Mouse (Mus musculus) forebrain, embryonic 13.5 days (tissue): ENCODE measurements around the gene Gpd1. TPM values are rescaled to one million over a fixed set of nuclear protein-coding genes. Genes with fewer than 3 reads are reported as not detected.
"Not testable (repeated sequence)": the region's sequence is repeated elsewhere in the genome, so short reads cannot be mapped to it uniquely, and the experiment has no call there.

Experiments
- ATAC-seq: fragments of 200-750 bp; cut with Nextera tagmentation; 2 replicates; pipeline ENCODE4 v1.8.0; 2017
- H3K27ac ChIP-seq: fragments of 300-500 bp; sonication (generic); 2 replicates; pipeline ENCODE4 v1.5.1; 2015; ENCODE audit warnings: inconsistent platforms, mild to moderate bottlenecking, moderate library complexity
- H3K27me3 ChIP-seq: fragments of 300-500 bp; sonication (generic); 2 replicates; pipeline ENCODE4 v1.6.1; 2015; ENCODE audit warnings: mild to moderate bottlenecking, inconsistent platforms
- H3K36me3 ChIP-seq: fragments of 300-500 bp; sonication (generic); 2 replicates; pipeline ENCODE4 v1.6.1; 2015; ENCODE audit warnings: mild to moderate bottlenecking, inconsistent platforms; ENCODE audit not compliant: poor library complexity, severe bottlenecking
- H3K4me1 ChIP-seq: fragments of 300-500 bp; sonication (generic); 2 replicates; pipeline ENCODE4 v1.6.1; 2015; ENCODE audit warnings: inconsistent platforms
- H3K4me2 ChIP-seq: fragments of 300-500 bp; sonication (generic); 2 replicates; pipeline ENCODE4 v1.6.1; 2015; ENCODE audit warnings: inconsistent platforms, mild to moderate bottlenecking, moderate library complexity
- H3K4me3 ChIP-seq: fragments of 300-500 bp; sonication (generic); 2 replicates; pipeline ENCODE4 v1.5.1; 2015; ENCODE audit warnings: mild to moderate bottlenecking, inconsistent platforms
- H3K9ac ChIP-seq: fragments of 300-500 bp; sonication (generic); 2 replicates; pipeline ENCODE4 v1.6.1; 2015; ENCODE audit warnings: mild to moderate bottlenecking, inconsistent platforms
- H3K9me3 ChIP-seq: fragments of 300-500 bp; sonication (generic); replicated peaks from 2 replicates; pipeline ENCODE4 v1.6.1; 2016; ENCODE audit warnings: inconsistent platforms
- WGBS: fragments of 180-500 bp; shearing (Covaris S2); methylation state at CpG from one replicate; pipeline ENCODE4 v1.1.7; 2015; 5-methylcytosine and 5-hydroxymethylcytosine counted together
- polyA plus RNA-seq: library from polyadenylated mRNA; unstranded; fragments of >200 nt; fragmentation: Nextera tagmentation; extraction: Ambion mirVana; gene quantifications from 2 replicates; pipeline ENCODE4 v1.2.1, GENCODE M21; 2015

Gpd1 gene
- polyA plus RNA-seq, 1 experiment from 2014 or later: 1.2 TPM

DNA sequence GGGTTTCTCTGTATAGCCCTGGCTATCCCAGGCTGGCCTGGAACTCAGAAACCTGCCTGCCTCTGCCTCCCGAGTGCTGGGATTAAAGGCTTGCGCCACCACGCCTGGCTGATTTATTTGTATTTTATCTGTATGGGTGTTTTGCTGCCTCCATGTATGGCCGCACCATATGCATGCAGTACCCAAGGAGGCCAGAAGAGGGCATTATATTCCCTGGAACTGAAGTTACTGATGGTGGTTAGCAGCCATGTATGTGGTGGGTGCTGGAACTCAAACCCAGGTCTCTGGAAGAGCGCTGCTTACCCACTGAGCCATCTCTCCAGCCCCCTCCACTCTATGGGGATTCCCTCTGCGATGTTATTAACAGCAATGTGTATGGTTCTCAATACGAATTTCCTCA is 34.4 kb upstream of the Gpd1 start:
- no peak overlapping the region for H3K27ac ChIP-seq
- H3K9ac ChIP-seq: no peak overlapping the region
- 0 out of 2 replicates have a peak, but pooled peaks cover 9% of the 10 kb centered on the region for H3K36me3 ChIP-seq
- H3K4me1 ChIP-seq: peaks cover 8% of the 10 kb centered on the region
- no peak for ATAC-seq
- WGBS: 93% methylated on average over 7 of the region's 7 CpGs
- H3K27me3 ChIP-seq: 0 out of 2 replicates have a peak, but pooled peaks cover 4% of the 10 kb centered on the region
- H3K4me3 ChIP-seq: no peak overlapping the region
- no peak overlapping the region for H3K4me2 ChIP-seq
- H3K9me3 ChIP-seq: 0 out of 2 replicates have a peak, but pooled peaks cover 2% of the 10 kb centered on the region

DNA sequence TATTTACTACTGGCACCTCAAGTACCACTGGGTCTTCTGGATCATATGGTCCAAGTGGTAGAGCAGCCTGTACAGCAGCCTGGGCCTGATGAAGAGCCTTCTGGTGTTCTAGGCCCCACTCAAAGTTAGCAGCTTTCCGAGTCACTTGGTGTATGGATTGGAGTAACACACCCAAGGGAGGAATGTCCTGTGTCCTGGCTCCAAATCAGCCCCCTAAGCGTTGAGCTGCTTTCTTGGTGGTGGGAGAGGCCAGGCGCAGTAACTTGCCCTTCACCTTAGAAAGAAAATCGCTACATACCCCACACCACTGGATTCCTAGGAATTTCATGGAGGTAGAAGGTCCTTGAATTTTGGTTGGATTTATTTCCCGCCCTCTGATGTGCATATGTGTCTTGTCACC is 33.2 kb upstream of the Gpd1 start:
- 0 out of 2 replicates have a peak, but pooled peaks cover 9% of the 10 kb centered on the region for H3K36me3 ChIP-seq
- ATAC-seq: no peak
- H3K4me1 ChIP-seq: no peaks in the 10 kb centered on the region; the same call in 1 of the 2 replicates
- WGBS: 95% methylated on average over 5 of the region's 5 CpGs
- H3K9ac ChIP-seq: no peak overlapping the region
- no peak overlapping the region for H3K27ac ChIP-seq
- no peak overlapping the region for H3K4me3 ChIP-seq
- H3K4me2 ChIP-seq: no peak overlapping the region
- 0 out of 2 replicates have a peak, but pooled peaks cover 2% of the 10 kb centered on the region for H3K9me3 ChIP-seq
- H3K27me3 ChIP-seq: no peaks in the 10 kb centered on the region

DNA sequence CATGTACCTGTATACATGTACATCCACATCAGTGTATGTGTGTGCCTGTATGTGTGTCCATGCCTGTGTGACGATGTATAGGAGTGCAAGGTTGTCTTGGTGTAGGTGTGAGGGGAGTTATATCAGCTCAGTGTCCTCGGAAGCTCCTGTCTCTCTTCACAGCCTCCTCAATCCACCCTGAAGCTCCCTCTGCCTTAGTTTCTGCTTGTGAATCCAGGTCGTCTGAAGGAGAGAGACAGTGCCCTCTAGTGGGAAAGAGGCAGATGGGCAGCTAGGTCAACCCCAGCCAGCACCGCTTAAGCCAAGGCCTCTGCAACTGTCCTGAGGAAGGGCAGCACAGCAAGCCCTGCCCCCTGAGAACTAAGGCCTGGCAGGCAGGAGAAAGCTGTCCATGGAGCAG is 28.6 kb upstream of the Gpd1 start:
- no peaks in the 10 kb centered on the region for H3K9me3 ChIP-seq
- H3K9ac ChIP-seq: no peak overlapping the region
- H3K27me3 ChIP-seq: no peaks in the 10 kb centered on the region
- H3K27ac ChIP-seq: no peak overlapping the region
- no peak overlapping the region for H3K4me2 ChIP-seq
- H3K4me1 ChIP-seq: peaks cover 19% of the 10 kb centered on the region
- 0 out of 2 replicates have a peak, but pooled peaks cover 9% of the 10 kb centered on the region for H3K36me3 ChIP-seq
- ATAC-seq: peak; percentile 53; the same call in 1 of the 2 replicates
- 7% methylated on average over 4 of the region's 4 CpGs for WGBS
- no peak overlapping the region for H3K4me3 ChIP-seq

DNA sequence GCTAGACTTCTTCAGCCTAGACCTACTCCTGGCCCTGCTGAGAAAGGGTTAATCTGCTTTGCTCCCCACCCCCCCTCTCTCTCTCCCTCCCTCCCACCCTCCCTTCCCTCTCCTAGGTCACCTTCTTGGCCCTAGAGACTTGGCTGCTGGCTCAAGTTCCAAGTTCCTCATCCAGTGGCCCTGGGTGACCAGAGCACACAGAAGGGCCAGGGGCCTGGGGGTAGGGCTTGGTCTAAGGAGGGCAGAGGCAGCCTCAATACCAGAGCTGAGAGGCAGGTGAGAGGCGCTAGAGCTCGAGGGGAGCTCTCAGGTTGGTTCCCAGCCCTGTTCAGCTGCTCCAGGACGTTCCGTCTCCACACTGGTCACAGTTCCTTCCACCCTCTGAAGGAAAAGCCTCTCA is 26.4 kb upstream of the Gpd1 start:
- H3K4me1 ChIP-seq: peaks cover 29% of the 10 kb centered on the region
- H3K9ac ChIP-seq: no peak overlapping the region
- H3K4me3 ChIP-seq: no peak overlapping the region
- no peak for ATAC-seq
- H3K27ac ChIP-seq: no peak overlapping the region; the same call in 1 of the 2 replicates
- 13% methylated on average over 4 of the region's 4 CpGs for WGBS
- no peaks in the 10 kb centered on the region for H3K27me3 ChIP-seq
- 0 out of 2 replicates have a peak, but pooled peaks cover 5% of the 10 kb centered on the region for H3K36me3 ChIP-seq
- H3K9me3 ChIP-seq: no peaks in the 10 kb centered on the region
- H3K4me2 ChIP-seq: no peak overlapping the region

DNA sequence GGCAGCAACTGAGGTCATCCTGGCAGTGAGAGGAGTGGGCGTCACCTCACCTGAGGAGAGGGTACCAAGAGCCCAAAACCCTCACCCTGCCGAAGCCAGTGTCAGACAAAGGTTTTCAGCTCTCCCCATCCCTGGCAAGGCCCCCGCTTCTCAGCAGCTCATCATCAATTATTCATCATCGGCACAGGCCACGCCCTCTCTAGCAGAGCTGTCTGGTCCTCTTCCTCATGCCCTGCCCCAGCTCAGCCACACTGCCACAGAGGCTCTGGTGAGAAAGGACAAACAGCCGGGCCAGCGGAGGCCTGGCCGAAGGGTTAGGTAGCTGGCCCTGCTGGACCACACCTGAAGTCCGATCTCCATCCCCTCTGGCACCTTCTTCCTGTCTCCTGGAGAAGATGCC is 25.3 kb upstream of the Gpd1 start:
- H3K27me3 ChIP-seq: peaks cover 3% of the 10 kb centered on the region; the same call in 1 of the 2 replicates
- no peak overlapping the region for H3K27ac ChIP-seq
- 0 out of 2 replicates have a peak overlapping the region, but pooled peaks have one; percentile 7 for H3K4me2 ChIP-seq
- H3K36me3 ChIP-seq: 0 out of 2 replicates have a peak, but pooled peaks cover 8% of the 10 kb centered on the region
- WGBS: 60% methylated on average over 9 of the region's 9 CpGs
- H3K4me1 ChIP-seq: peaks cover 29% of the 10 kb centered on the region
- H3K9me3 ChIP-seq: no peaks in the 10 kb centered on the region
- H3K4me3 ChIP-seq: no peak overlapping the region
- peak; percentile 50; the same call in 1 of the 2 replicates for ATAC-seq
- peak overlapping the region; percentile 21; the same call in 1 of the 2 replicates for H3K9ac ChIP-seq

DNA sequence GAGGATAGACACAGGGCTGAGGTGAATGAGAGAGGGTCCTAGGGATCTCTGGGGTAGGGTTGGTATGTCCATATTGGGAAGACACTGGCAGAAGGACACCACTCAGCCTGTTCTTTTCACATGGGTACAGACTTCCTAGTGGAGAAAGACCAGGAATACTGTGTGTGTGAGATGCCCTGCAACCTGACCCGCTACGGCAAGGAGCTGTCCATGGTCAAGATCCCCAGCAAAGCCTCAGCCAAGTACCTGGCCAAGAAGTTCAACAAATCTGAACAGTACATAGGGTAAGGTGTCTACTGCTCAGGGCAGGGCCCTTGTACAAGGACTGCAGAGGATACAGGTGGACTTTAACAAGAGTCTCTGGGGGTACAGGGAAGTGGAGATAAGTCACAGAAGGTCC is 20.0 kb upstream of the Gpd1 start:
- no peak overlapping the region for H3K4me2 ChIP-seq
- H3K4me1 ChIP-seq: peaks cover 17% of the 10 kb centered on the region; the same call in 1 of the 2 replicates
- ATAC-seq: no peak
- no peak overlapping the region for H3K27ac ChIP-seq
- no peaks in the 10 kb centered on the region for H3K9me3 ChIP-seq
- no peak overlapping the region for H3K4me3 ChIP-seq
- no peak overlapping the region for H3K9ac ChIP-seq
- WGBS: 43% methylated on average over 2 of the region's 2 CpGs
- H3K27me3 ChIP-seq: peaks cover 19% of the 10 kb centered on the region; the same call in 1 of the 2 replicates
- H3K36me3 ChIP-seq: peaks cover 25% of the 10 kb centered on the region; the same call in 1 of the 2 replicates

DNA sequence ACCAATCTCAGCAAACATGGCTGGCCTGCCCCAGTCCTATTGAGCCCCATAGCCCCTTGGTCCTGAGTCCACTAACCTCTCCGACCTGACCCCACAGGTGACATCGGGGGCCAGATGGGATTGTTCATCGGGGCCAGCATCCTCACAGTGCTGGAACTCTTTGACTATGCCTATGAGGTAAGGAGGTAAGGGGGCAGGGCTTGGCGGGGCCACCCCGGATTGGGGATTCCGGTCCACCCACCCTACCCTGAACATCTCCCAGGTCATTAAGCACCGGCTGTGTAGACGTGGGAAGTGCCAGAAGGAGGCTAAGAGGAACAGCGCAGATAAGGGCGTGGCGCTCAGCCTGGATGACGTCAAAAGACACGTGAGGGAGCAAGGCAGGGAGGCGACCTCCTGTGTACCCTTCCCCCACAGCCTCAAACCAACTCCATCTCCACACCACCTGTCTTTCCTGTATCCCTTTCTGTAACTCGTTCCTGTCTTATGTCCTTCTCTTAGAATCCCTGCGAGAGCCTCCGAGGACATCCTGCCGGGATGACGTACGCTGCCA is 18.7 kb upstream of the Gpd1 start:
- H3K9me3 ChIP-seq: no peaks in the 10 kb centered on the region
- H3K36me3 ChIP-seq: peaks cover 26% of the 10 kb centered on the region; the same call in 1 of the 2 replicates
- no peak for ATAC-seq
- H3K9ac ChIP-seq: peak overlapping the region; percentile 27; the same call in 1 of the 2 replicates
- peaks cover 25% of the 10 kb centered on the region for H3K4me1 ChIP-seq
- no peak overlapping the region for H3K27ac ChIP-seq
- no peak overlapping the region for H3K4me3 ChIP-seq
- H3K4me2 ChIP-seq: peak overlapping the region; percentile 20
- WGBS: 33% methylated on average over 20 of the region's 20 CpGs
- H3K27me3 ChIP-seq: peaks cover 19% of the 10 kb centered on the region; the same call in 1 of the 2 replicates

DNA sequence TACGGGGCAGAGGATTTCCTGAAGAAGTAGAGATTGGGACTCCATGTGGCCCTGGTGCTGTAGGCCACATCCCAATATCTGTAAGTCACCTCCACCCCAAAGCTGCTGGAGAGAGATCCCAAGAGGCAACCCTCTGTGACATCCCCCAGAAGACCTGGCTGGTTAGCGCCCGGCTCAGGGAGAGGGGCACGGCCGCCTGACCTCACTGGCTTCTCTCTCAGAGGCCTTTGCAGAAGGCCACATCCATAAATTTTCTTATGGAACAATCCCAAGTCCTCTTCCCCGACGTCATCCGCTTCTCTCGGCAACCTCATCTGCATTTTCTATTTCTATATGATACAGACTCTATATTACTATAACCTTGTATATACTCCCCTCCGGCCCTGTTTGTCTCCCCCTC is 17.6 kb upstream of the Gpd1 start:
- H3K9me3 ChIP-seq: no peaks in the 10 kb centered on the region
- H3K36me3 ChIP-seq: peaks cover 38% of the 10 kb centered on the region
- H3K4me2 ChIP-seq: no peak overlapping the region
- WGBS: 87% methylated on average over 10 of the region's 10 CpGs
- ATAC-seq: no peak
- H3K27me3 ChIP-seq: peaks cover 19% of the 10 kb centered on the region; the same call in 1 of the 2 replicates
- H3K4me3 ChIP-seq: no peak overlapping the region
- no peak overlapping the region for H3K27ac ChIP-seq
- no peak overlapping the region for H3K9ac ChIP-seq
- peaks cover 32% of the 10 kb centered on the region for H3K4me1 ChIP-seq

DNA sequence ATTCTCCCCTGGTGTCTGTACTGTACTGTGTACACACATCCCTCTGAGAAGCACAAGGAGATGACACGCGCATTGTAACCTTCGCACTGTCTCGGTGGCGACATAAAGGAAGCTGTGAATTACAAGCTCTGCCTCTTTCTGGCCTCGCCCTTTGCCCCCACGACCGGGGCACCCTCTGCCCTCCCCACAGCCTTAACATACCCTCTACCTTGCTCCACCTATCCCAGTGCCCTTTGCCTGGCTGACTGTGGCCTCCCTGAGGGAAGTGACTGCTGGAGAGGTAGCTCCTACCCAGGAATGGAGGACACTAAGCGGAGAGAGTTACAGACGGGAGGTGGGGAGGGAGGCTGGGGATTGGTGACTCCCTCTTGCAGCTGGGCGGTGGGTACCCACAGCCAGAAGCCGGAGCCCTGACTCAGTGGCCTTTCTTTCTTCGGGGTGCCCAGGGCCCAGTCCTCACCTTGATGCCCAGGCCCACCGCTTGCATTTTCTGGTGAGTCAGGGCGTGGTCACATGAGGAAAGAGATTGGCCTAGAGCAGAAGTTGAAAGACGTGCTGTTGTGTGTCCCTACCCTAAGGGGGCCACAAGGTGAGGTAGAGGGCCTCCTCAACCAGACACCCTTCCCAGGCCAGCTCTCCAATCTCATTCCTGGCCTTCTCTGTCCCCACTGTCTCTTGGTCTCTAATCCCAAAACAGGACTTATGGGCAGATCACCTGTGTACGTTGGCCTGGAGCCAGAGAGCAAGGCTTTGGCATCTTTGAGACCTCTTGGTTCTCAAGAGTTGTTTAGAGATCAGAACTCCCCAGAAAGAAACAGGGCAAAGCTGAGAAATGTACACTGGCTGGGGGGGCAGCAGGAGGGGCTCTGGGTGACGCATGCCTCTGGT is 16.9 kb upstream of the Gpd1 start:
- Histone ChIP-seq H3K9ac (no peak overlapping the region), H3K36me3 (peaks cover 41% of the 10 kb centered on the region), H3K4me3 (no peak overlapping the region), H3K27ac (no peak overlapping the region), H3K4me2 (no peak overlapping the region), H3K9me3 (no peaks in the 10 kb centered on the region), H3K27me3 (peaks cover 19% of the 10 kb centered on the region; the same call in 1 of the 2 replicates), H3K4me1 (peaks cover 30% of the 10 kb centered on the region)
- WGBS: 89% methylated on average over 18 of the region's 18 CpGs
- no peak for ATAC-seq

DNA sequence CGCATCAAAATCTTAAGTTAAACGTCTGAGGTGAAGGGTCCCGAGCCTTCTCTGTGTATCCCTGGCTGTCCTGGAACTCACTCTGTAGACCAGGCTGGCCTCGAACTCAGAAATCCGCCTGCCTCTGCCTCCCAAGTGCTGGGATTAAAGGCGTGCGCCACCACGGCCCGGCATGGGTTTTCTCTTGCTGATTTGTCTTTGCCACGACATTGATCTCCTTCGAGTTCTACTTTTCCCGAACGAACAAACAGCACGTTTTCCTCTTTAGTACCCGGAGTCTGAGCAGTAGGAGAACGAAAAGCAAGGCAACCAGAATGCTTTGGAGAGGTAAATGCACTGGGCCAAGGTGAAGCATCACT is 15.7 kb upstream of the Gpd1 start:
- WGBS: 49% methylated on average over 16 of the region's 16 CpGs
- H3K4me3 ChIP-seq: peak overlapping the region; percentile 84
- peaks cover 48% of the 10 kb centered on the region for H3K36me3 ChIP-seq
- ATAC-seq, H3K9me3 ChIP-seq: not testable (repeated sequence)
- H3K4me1 ChIP-seq: peaks cover 30% of the 10 kb centered on the region
- H3K9ac ChIP-seq: peak overlapping the region; percentile 97
- H3K27ac ChIP-seq: peak overlapping the region; percentile 96
- H3K4me2 ChIP-seq: peak overlapping the region; percentile 93
- H3K27me3 ChIP-seq: peaks cover 19% of the 10 kb centered on the region; the same call in 1 of the 2 replicates

DNA sequence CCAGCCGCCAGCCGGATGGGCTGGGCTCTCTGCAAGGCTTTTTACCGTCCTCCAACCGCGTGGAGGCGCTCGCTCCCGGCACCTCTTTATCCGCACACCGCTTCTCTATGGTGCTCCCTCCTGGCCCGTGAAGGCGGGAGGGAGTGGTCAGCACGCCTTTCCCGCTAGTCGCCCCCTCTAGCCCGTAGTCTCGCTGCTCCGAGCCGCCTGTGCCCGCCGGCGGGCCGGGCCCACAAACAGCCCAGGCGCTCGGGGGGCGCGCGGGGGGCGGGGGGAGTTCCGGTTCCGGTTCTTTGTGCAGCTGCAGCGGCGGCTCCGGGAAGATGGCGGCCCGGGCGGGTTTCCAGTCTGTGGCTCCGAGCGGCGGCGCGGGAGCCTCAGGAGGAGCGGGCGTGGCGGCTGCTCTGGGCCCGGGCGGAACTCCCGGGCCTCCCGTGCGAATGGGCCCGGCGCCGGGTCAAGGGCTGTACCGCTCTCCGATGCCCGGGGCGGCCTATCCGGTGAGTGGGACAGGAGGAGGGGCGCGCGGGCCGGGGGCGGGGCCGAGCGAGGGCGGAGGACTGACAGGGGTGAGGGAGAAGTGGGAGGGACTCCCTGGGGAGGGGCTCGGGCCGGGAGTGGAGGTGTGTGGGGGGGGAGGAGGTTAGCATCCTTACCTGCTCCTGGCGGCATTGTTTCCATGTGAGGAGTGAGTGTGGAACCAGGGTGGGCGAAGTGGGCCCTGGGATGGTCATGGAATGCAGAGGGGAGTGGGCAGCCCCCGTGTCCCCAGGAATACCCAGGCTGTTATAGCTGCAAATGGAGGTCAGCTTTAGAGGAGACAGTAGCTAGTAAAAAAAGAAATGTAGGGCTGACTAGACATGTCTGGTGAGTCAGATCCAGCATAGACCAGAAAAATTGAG is 15.1 kb upstream of the Gpd1 start, which contains the start of gene Smarcd1:
Gene Smarcd1, plus strand, starts transcription at position 131 of the 902 bp plus-strand sequence.
- H3K4me2 ChIP-seq: peak within 1 kb of the TSS; percentile 93
- 1% methylated on average over 57 of the region's 71 CpGs for WGBS
- peak; percentile 98 for ATAC-seq
- peak within 1 kb of the TSS; percentile 97 for H3K9ac ChIP-seq
- H3K9me3 ChIP-seq: no peaks in the 10 kb centered on the region
- H3K4me1 ChIP-seq: peaks cover 30% of the 10 kb centered on the region
- peak within 1 kb of the TSS; percentile 96 for H3K27ac ChIP-seq
- H3K27me3 ChIP-seq: peaks cover 14% of the 10 kb centered on the region; the same call in 1 of the 2 replicates
- peaks cover 48% of the 10 kb centered on the region for H3K36me3 ChIP-seq
- peak within 1 kb of the TSS; percentile 84 for H3K4me3 ChIP-seq
